Mouse (Mus musculus) forebrain, embryonic 14.5 days (tissue): ENCODE results near the gene Tmem104. TPM values are rescaled to one million over a fixed set of nuclear protein-coding genes. Genes with fewer than 3 reads are reported as not detected.

ENCODE experiments used
- ATAC-seq: fragments of 200-750 bp; cut with Nextera tagmentation; 2 replicates; pipeline ENCODE4 v1.8.0; 2017; ENCODE audit warnings: mild to moderate bottlenecking, moderate library complexity
- DNase-seq: peaks from one replicate; pipeline ENCODE4 v3.0.0-alpha.2; 2015; ENCODE audit warnings: low spot score
- H3K27ac ChIP-seq: fragments of 300-500 bp; sonication (generic); 2 replicates; pipeline ENCODE4 v1.5.1; 2014; ENCODE audit warnings: low read depth, mild to moderate bottlenecking, control low read depth, low read length, moderate library complexity
- H3K27me3 ChIP-seq: fragments of 300-500 bp; sonication (generic); replicated peaks from 2 replicates; pipeline ENCODE4 v1.6.1; 2014; ENCODE audit warnings: low read length, control low read depth, mixed read lengths; ENCODE audit not compliant: control insufficient read depth, insufficient read depth
- H3K36me3 ChIP-seq: fragments of 300-500 bp; sonication (generic); 2 replicates; pipeline ENCODE4 v1.6.1; 2014; ENCODE audit warnings: low read length, control low read depth; ENCODE audit not compliant: control insufficient read depth, insufficient read depth
- H3K4me1 ChIP-seq: fragments of 300-500 bp; sonication (generic); 2 replicates; pipeline ENCODE4 v1.6.1; 2014; ENCODE audit warnings: antibody characterized with exemption, low read length, control low read depth; ENCODE audit not compliant: control insufficient read depth, insufficient read depth
- H3K4me2 ChIP-seq: fragments of 300-500 bp; sonication (generic); 2 replicates; pipeline ENCODE4 v1.6.1; 2014; ENCODE audit warnings: mild to moderate bottlenecking, control low read depth, low read length
- H3K4me3 ChIP-seq: fragments of 300-500 bp; sonication (generic); 2 replicates; pipeline ENCODE4 v1.5.1; 2014; ENCODE audit warnings: low read depth, low read length, control low read depth
- H3K9ac ChIP-seq: fragments of 300-500 bp; sonication (generic); 2 replicates; pipeline ENCODE4 v1.6.1; 2014; ENCODE audit warnings: mild to moderate bottlenecking, low read length, control low read depth, moderate library complexity
- H3K9me3 ChIP-seq: fragments of 300-500 bp; sonication (generic); replicated peaks from 2 replicates; pipeline ENCODE4 v1.6.1; 2016; ENCODE audit warnings: low read length, control low read depth, mixed read lengths; ENCODE audit not compliant: control insufficient read depth
- WGBS: fragments of 180-500 bp; shearing (Covaris S2); extraction: QIAGEN DNeasy Blood & Tissue Kit; methylation state at CpG from one replicate; pipeline ENCODE4 v1.1.7; 2014; 5-methylcytosine and 5-hydroxymethylcytosine counted together
- polyA plus RNA-seq: library from polyadenylated mRNA; unstranded; fragments of >200 nt; fragmentation: Nextera tagmentation; extraction: Ambion mirVana; gene quantifications from 2 replicates; pipeline ENCODE4 v1.2.1, GENCODE M21; 2014

Gene Tmem104
- polyA plus RNA-seq, 1 experiment from 2014 or later: 6.3 TPM

DNA sequence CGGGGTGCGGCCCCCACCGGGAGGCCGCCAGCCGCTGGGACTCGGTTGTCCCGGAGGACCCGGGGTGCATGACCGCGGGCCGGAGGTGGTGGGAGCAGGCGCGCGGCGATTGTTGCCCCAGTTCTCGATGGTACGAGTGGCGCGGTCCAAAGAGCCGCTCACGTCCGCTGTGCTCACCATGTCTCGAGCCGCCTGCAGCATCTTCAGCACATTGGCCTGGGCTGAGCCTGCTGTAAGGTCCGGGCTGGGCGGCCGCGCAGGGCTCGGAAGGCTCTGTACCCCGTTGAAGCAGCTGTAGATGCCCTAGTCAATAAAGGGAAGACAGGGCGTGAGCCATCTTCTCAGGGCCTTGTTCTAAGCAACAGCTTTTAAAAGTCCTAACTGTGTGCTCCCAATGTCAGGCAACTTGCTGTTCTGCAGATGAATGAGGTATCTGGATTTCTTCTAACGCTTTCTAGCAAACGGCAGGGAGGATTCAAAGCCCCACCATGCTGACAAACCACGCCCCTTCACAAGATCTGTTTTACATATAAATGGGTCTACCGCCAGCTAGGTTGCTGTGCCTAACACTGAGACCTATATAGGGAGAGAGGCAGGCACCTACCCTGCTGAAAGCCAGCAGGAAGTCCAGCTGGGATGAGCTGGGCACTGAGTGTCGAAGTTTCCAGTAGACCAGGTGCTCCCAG, 63.3 kb downstream of the Tmem104 start:
- Histone ChIP-seq H3K27me3 (peaks cover 33% of the 10 kb centered on the region), H3K9me3 (no peaks in the 10 kb centered on the region), H3K4me3 (peak overlapping the region; percentile 46), H3K4me2 (peak overlapping the region; percentile 95), H3K9ac (peak overlapping the region; percentile 62), H3K36me3 (no peaks in the 10 kb centered on the region), H3K4me1 (peaks cover 8% of the 10 kb centered on the region; the same call in 1 of the 2 replicates), H3K27ac (no peak overlapping the region)
- DNase-seq (no peak), ATAC-seq (0 out of 2 replicates have a peak, but pooled peaks have one; percentile 16)
- WGBS: 1% methylated on average over 35 of the region's 36 CpGs

DNA sequence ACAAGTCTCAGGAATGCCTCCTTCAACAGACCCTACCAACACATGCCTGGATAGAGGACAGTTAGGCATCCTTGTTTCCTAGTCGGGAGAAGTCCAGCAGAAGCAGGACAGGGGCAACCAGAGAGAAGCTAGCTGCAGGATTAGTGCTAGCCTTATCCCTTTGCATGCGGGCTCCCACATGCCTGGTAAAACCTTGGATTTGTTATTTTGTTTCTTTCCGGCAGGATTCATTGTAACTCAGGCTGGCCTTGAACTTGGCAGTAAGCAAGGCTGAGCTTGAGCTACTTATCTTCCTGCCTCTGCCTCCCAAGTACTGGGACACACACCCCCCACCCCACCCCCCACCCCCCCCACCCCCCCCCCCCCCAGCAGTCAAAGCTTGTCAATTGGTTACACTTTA, 64.0 kb downstream of the Tmem104 start:
- H3K4me1 ChIP-seq: peaks cover 7% of the 10 kb centered on the region; the same call in 1 of the 2 replicates
- peaks cover 33% of the 10 kb centered on the region for H3K27me3 ChIP-seq
- DNase-seq (no peak), ATAC-seq (no peak)
- no peak overlapping the region for H3K9ac ChIP-seq
- H3K4me2 ChIP-seq: no peak overlapping the region
- no peak overlapping the region for H3K4me3 ChIP-seq
- H3K9me3 ChIP-seq: no peaks in the 10 kb centered on the region
- WGBS: 46% methylated on average over 3 of the region's 3 CpGs
- no peak overlapping the region for H3K27ac ChIP-seq
- H3K36me3 ChIP-seq: no peaks in the 10 kb centered on the region

DNA sequence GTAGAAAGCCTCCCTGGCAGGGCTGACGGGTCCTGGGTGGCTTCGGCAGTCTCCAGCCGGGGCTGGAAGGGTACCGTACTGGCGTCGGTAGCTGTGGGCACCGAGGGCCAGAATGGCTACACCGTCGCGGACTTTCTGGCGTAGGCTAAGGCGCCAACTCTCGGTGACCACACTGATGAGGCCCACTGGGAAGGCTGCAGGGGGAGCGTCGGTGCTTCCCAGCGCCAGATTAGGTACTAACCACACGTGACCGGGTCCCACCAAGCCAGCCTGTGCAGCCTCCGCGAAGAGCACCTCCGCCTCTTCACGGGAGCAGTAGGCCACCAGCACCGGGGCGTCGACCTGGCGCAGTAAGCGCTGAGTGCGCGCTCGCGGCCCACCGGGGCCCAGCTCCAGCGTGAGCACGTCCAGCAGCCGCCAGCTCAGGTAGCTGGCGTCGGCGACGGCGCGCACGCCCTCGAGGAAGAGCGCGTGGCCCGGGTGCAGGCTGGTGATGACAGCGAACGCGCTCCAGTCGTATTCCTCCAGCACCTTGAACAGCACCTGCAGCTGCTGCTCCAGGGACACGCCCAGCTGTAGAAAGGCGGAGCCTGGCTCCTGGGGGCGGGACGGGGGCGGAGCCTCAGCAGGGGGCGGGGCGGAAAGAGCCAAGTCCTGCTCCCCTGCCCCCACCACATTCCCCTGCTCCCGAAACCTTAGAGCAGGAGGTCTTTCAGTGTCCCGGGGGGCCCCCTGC, 70.7 kb downstream of the Tmem104 start:
- Histone ChIP-seq H3K9me3 (no peaks in the 10 kb centered on the region), H3K27me3 (peaks cover 40% of the 10 kb centered on the region), H3K4me3 (peak overlapping the region; percentile 13), H3K36me3 (no peaks in the 10 kb centered on the region), H3K4me2 (peak overlapping the region; percentile 33), H3K27ac (no peak overlapping the region), H3K9ac (no peak overlapping the region), H3K4me1 (peaks cover 3% of the 10 kb centered on the region; the same call in 1 of the 2 replicates)
- DNase-seq (no peak), ATAC-seq (no peak)
- 16% methylated on average over 59 of the region's 59 CpGs for WGBS

DNA sequence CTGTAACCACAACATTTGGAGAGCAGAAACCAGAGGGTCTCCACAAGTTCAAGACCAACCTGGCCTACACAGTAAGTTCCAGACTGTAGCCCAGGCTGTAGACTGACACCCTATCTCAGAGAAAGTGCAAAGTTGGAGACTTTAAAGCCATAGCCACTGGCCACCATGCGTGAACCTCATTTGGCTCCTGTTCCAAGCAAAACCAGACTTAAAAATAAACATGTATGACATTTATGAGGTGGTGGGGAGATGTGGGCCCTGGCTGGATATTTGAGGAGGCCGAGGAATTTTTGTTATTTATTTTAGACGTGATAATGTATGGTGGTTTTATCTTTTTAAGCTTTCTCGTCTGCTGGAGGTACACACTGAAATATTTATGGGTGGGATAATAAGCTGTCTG, 71.8 kb downstream of the Tmem104 start:
- Histone ChIP-seq H3K9ac (no peak overlapping the region), H3K4me2 (no peak overlapping the region), H3K36me3 (no peaks in the 10 kb centered on the region), H3K9me3 (no peaks in the 10 kb centered on the region), H3K27me3 (peaks cover 43% of the 10 kb centered on the region), H3K27ac (no peak overlapping the region), H3K4me3 (no peak overlapping the region), H3K4me1 (peaks cover 3% of the 10 kb centered on the region; the same call in 1 of the 2 replicates)
- ATAC-seq: no peak
- WGBS: 87% methylated on average over 4 of the region's 4 CpGs
- no peak for DNase-seq

DNA sequence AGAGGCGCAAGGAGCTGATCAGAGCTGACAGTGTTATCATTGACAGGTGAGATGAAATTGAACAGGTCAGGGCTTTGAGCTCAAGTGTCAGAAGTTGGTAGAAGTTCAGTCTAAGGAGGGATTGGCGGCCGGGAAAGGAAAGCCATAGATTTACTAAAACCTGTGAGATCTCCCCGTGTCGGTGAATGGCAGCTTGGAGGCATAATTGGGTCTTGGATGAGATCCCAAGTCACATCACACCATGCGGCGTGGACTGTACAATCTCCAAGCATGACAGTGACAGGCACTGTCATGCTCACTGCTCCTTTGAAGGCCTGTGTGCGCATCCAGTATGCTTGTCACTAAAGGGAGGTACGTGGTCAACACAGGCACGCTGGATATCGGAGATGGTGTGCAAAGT, 75.7 kb downstream of the Tmem104 start:
- Histone ChIP-seq H3K27ac (no peak overlapping the region), H3K27me3 (peaks cover 68% of the 10 kb centered on the region), H3K9me3 (no peaks in the 10 kb centered on the region), H3K9ac (no peak overlapping the region), H3K4me3 (no peak overlapping the region), H3K4me2 (no peak overlapping the region), H3K4me1 (peaks cover 6% of the 10 kb centered on the region), H3K36me3 (peaks cover 2% of the 10 kb centered on the region; the same call in 1 of the 2 replicates)
- 63% methylated on average over 11 of the region's 11 CpGs for WGBS
- no peak for ATAC-seq
- DNase-seq: peak; percentile 41

DNA sequence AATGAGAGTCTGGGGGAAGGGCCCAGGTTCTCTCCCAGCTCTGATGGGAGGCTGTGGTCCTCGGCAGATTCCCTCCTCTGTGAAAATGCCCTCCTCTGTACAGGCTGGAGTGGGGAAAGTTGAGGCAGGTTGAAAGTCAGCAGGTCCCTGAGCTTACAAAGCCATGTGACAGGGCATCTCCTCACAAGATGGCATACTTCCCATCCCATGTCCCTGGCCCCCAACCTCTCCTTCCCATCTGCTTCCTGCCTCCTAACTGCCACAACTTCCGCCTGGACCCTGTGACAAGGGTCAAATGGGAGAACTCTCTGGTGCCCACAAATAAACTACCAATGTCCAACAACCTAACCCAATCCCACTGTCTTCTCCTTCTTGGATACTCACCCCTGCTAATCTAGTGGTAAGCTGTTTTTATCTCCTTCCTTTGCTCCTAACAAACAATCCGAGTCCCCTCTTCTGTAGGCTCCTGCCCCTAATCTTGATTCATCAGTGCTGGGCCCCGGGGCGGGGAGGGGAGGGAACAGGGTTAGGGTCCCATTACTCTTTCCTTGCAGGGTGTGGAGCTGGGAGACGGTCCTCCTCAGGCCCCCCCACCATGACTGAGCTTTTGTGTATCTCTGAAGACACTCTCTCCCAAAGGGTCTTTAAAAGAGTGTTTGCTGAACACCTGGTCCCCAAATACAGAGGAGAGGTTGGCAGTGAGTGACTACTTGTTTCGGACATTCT, 77.0 kb downstream of the Tmem104 start:
- 67% methylated on average over 7 of the region's 7 CpGs for WGBS
- H3K4me1 ChIP-seq: peaks cover 4% of the 10 kb centered on the region; the same call in 1 of the 2 replicates

DNA sequence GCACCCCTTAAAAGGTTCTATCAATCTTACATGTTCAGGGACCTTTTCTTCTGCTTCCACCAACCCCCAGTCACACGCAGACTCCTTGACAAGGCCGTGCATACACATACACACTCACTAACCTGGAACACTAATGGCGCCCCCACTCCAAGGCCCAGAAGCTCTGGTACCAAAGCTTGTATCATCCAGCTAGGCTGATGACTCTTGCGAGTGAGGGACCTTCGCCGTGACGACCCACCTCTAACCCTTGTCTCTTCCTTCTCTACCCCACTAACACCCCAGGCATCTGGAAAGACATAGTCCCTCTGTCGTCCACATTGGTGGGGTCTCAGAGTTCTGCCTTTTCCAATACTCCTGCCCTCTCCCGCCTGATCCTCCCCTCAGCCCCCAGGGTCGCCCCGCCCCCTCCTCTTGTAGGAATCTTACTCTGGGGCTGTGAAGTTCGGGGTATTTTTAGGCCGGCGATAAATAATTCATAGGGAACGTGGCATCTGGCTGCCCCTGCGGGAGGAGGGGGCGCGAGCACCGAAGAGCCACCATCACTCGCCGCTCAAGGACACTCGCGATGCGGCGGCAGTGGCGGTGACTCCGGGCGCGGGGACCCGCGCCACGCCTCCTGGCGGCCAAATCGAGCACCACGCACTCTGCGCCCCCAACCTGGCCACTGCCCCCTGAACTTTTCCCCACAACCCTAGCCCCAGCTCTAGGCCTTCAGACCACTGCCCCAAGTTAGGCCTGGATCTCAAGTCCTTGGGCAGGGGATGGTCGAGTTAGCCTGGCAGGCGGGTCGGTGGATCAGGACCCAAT, 77.8 kb downstream of the Tmem104 start:
- DNase-seq (peak; percentile 64), ATAC-seq (peak; percentile 60)
- 6% methylated on average over 39 of the region's 39 CpGs for WGBS

More for the DNA sequence above, 77.0 kb downstream of the Tmem104 start:
- DNase-seq (no peak), ATAC-seq (no peak)
- peaks cover 64% of the 10 kb centered on the region for H3K27me3 ChIP-seq
- H3K36me3 ChIP-seq: peaks cover 12% of the 10 kb centered on the region; the same call in 1 of the 2 replicates
- H3K9me3 ChIP-seq: no peaks in the 10 kb centered on the region
- H3K27ac ChIP-seq: no peak overlapping the region
- H3K4me3 ChIP-seq: no peak overlapping the region
- H3K4me2 ChIP-seq: no peak overlapping the region
- no peak overlapping the region for H3K9ac ChIP-seq

DNA sequence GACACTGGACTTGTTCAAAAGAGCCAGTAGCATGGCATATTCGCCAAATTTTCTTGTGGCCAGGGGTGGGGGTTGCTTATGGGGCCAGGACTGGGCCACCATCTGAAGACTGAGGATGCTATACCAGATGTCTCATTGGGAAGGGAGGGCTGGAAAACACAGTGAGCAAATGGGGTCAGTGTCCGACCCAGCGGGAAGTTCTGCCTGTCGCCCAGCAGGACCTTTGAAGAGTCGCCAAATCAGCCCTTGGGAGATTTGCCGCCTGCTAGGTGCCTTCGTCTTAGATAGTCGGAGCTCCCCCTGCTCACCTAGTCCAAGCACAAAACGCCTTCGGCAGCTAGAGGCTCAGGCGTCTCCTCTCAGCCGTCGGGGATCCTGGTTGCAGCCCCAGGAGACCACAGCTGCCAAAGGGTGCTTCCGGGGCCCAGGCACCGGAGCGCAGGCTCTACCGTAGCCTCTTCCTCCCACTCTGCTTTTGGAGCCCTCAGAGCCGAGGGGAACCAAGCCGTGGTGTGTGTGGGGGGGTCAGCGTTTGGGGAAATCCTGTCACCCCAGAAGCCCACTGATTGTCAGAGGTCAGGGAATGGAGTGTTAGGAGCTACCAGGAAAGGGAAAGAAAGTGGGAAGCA, 78.6 kb downstream of the Tmem104 start:
- Histone ChIP-seq H3K27ac (no peak overlapping the region), H3K9me3 (no peaks in the 10 kb centered on the region), H3K27me3 (peaks cover 59% of the 10 kb centered on the region), H3K36me3 (peaks cover 14% of the 10 kb centered on the region; the same call in 1 of the 2 replicates), H3K4me2 (peak overlapping the region; percentile 48; the same call in 1 of the 2 replicates), H3K4me1 (peaks cover 4% of the 10 kb centered on the region; the same call in 1 of the 2 replicates), H3K9ac (no peak overlapping the region), H3K4me3 (peak overlapping the region; percentile 24; the same call in 1 of the 2 replicates)
- DNase-seq (no peak), ATAC-seq (no peak)
- WGBS: 4% methylated on average over 20 of the region's 20 CpGs

More for the DNA sequence above, 77.8 kb downstream of the Tmem104 start:
- peak overlapping the region; percentile 44 for H3K4me2 ChIP-seq
- peaks cover 14% of the 10 kb centered on the region; the same call in 1 of the 2 replicates for H3K36me3 ChIP-seq
- H3K4me1 ChIP-seq: peaks cover 4% of the 10 kb centered on the region; the same call in 1 of the 2 replicates
- peaks cover 59% of the 10 kb centered on the region for H3K27me3 ChIP-seq
- H3K9ac ChIP-seq: no peak overlapping the region
- no peaks in the 10 kb centered on the region for H3K9me3 ChIP-seq
- H3K4me3 ChIP-seq: peak overlapping the region; percentile 18
- no peak overlapping the region for H3K27ac ChIP-seq
